Mouse (Mus musculus): ENCODE data around the gene Slc35a3.
"Not testable (repeated sequence)": the region's sequence is repeated elsewhere in the genome, so short reads cannot be mapped to it uniquely, and the experiment has no call there.

DNA sequence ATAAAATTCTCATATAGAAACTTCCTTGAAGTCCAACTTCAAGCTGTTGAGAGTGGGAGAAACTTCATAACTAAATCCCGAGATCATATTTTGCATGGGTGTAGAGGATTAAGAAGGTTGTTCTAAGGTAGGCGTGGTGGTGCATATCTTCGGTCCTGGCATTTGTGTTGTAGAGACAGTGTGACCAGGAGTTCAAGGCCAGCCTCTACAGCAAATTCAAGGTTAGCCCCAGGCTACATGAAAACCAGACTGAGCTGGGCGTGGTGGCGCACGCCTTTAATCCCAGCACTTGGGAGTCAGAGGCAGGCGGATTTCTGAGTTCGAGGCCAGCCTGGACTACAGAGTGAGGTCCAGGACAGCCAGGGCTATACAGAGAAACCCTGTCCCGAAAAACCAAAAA lies 48.4 kb downstream of the Slc35a3 start:
- not testable (repeated sequence) for TF ChIP-seq POLR2A (IDR thresholded peaks at IDR 0.05; ENCODE audit: low read depth, low read length); CTCF (conservative IDR thresholded peaks at IDR 0.05 in 1 of 2, IDR thresholded peaks at IDR 0.05 in 1 of 2; ENCODE audit: low read depth in 2 of 2, low read length in 2 of 2); BHLHE40 (IDR thresholded peaks at IDR 0.05; ENCODE audit: low read depth, low read length); EP300 (IDR thresholded peaks at IDR 0.05; ENCODE audit: low read length); RCOR1 (conservative IDR thresholded peaks at IDR 0.05; ENCODE audit: low read depth, low read length); KAT2A (IDR thresholded peaks at IDR 0.05; ENCODE audit: insufficient replicate concordance, low read length); CHD2 (IDR thresholded peaks at IDR 0.05; ENCODE audit: low read length); MAZ (IDR thresholded peaks at IDR 0.05; ENCODE audit: low read depth, low read length); ZC3H11A (IDR thresholded peaks at IDR 0.05; ENCODE audit: low read depth, low read length)
